In genomic region chr12:105806205-105806604, GRCm38 (mm10) we compare ENCODE assay signal across 23 mouse cellular contexts. TPM values are rescaled to one million over a fixed set of nuclear protein-coding genes. Genes with fewer than 3 reads are reported as not detected.
DNase-seq lines count a peak whose midpoint lies in the region; ATAC-seq and TF ChIP-seq lines count a peak whose summit lies in the region.
"Had no signal": no experiment of that assay in that cellular context is flagged by ENCODE, and none has a peak within 500 bp of the region (broad histone marks: within the 10 kb centered on the region; RNA-seq: fewer than 3 reads in every experiment).

No protein-coding gene starts in this region.

- no peak for DNase-seq in liver, postnatal 0 days
- peak; percentile 50 for DNase-seq in MEL (ENCODE audit: low read depth, low spot score)
- no peak for DNase-seq in layer of hippocampus, postnatal 25 days (ENCODE audit: extremely low spot score in 1 of 2, low spot score in 1 of 2)
- DNase-seq in ovary, adult 18-20 months (ENCODE audit: low spot score): no peak
- DNase-seq: adrenal gland, adult 2 months; adrenal gland, adult 8-10 months; adrenal gland, postnatal 10 days; adrenal gland, postnatal 14 days; adrenal gland, postnatal 25 days; adrenal gland, postnatal 36 days; B cell, adult 2 months; cerebellum, adult 11 months; cerebellum, adult 11-12 months; cerebellum, adult 18-20 months had no signal

- TF ChIP-seq CTCF in liver, postnatal 0 days (IDR thresholded peaks at IDR 0.05; ENCODE audit: low read depth): no peak
- TF ChIP-seq CTCF in MEL (IDR thresholded peaks at IDR 0.05 in 2 of 3, conservative IDR thresholded peaks at IDR 0.05 in 1 of 3; ENCODE audit: control insufficient read depth in 1 of 3, insufficient read depth in 1 of 3, low read depth in 2 of 3, low read length in 3 of 3, poor library complexity in 1 of 3, severe bottlenecking in 1 of 3): no peak
- TF ChIP-seq CTCF in intestine, postnatal 0 days (IDR thresholded peaks at IDR 0.05; ENCODE audit: low read depth): no peak

- no peak overlapping the region for H3K4me3 ChIP-seq in intestine, embryonic 15.5 days (replicated peaks)
- no peak overlapping the region for H3K4me3 ChIP-seq in intestine, embryonic 16.5 days (ENCODE audit: low read length)
- no peak overlapping the region for H3K4me3 ChIP-seq in liver, postnatal 0 days (ENCODE audit: low read depth, low read length)
- no peak overlapping the region for H3K4me3 ChIP-seq in liver, embryonic 12.5 days
- H3K4me3 ChIP-seq in MEL (ENCODE audit: control insufficient read depth in 1 of 2, insufficient read depth in 1 of 2, low read depth in 2 of 2, low read length in 2 of 2): no peak overlapping the region
- no peak overlapping the region for H3K4me3 ChIP-seq in intestine, postnatal 0 days (ENCODE audit: low read depth, low read length)

- peaks cover 12% of the 10 kb centered on the region; the same call in 1 of the 2 replicates for H3K79me2 ChIP-seq in MEL (ENCODE audit: control insufficient read depth, insufficient read depth, low read length, poor library complexity)

- no peak for TF ChIP-seq RAD21 in MEL (IDR thresholded peaks at IDR 0.05; ENCODE audit: low read depth, low read length)

- WGBS in intestine, embryonic 15.5 days: 96% methylated on average over 3 of the region's 3 CpGs
- 96% methylated on average over 3 of the region's 3 CpGs for WGBS in intestine, embryonic 16.5 days
- 79% methylated on average over 3 of the region's 3 CpGs for WGBS in liver, postnatal 0 days (ENCODE audit: insufficient replicate concordance)
- WGBS in liver, embryonic 12.5 days (ENCODE audit: insufficient replicate concordance): 84% methylated on average over 3 of the region's 3 CpGs
- 78% methylated on average over 3 of the region's 3 CpGs for WGBS in intestine, postnatal 0 days

- no peaks in the 10 kb centered on the region for H3K4me1 ChIP-seq in intestine, embryonic 15.5 days (replicated peaks)
- no peaks in the 10 kb centered on the region for H3K4me1 ChIP-seq in intestine, embryonic 16.5 days (ENCODE audit: control insufficient read depth, insufficient read depth, low read length)
- H3K4me1 ChIP-seq in liver, postnatal 0 days (ENCODE audit: insufficient read depth): 0 out of 2 replicates have a peak, but pooled peaks cover 5% of the 10 kb centered on the region
- no peaks in the 10 kb centered on the region for H3K4me1 ChIP-seq in liver, embryonic 12.5 days
- peaks cover 7 to 21% of the 10 kb centered on the region in 2 experiments for H3K4me1 ChIP-seq in MEL (ENCODE audit: control insufficient read depth in 1 of 2, insufficient read depth in 2 of 2, low read length in 2 of 2)
- no peaks in the 10 kb centered on the region for H3K4me1 ChIP-seq in intestine, postnatal 0 days (replicated peaks; ENCODE audit: control insufficient read depth, insufficient read depth, low read length)

- H3K9ac ChIP-seq in intestine, embryonic 15.5 days: no peak overlapping the region
- H3K9ac ChIP-seq in intestine, embryonic 16.5 days (ENCODE audit: low read depth, low read length): no peak overlapping the region
- H3K9ac ChIP-seq in liver, postnatal 0 days (replicated peaks): no peak overlapping the region
- H3K9ac ChIP-seq in liver, embryonic 12.5 days: no peak overlapping the region
- no peak overlapping the region for H3K9ac ChIP-seq in MEL (ENCODE audit: control insufficient read depth, low read depth, low read length, poor library complexity, severe bottlenecking)
- H3K9ac ChIP-seq in intestine, postnatal 0 days (ENCODE audit: low read depth, low read length): no peak overlapping the region

- TF ChIP-seq POLR2A in MEL (IDR thresholded peaks at IDR 0.05; ENCODE audit: control insufficient read depth in 1 of 2, insufficient read depth in 1 of 2, low read depth in 1 of 2, low read length in 2 of 2, poor library complexity in 1 of 2): no peak

- H3K36me3 ChIP-seq in intestine, embryonic 15.5 days: peaks cover 24% of the 10 kb centered on the region
- no peaks in the 10 kb centered on the region for H3K36me3 ChIP-seq in intestine, embryonic 16.5 days (ENCODE audit: control insufficient read depth, insufficient read depth, low read length)
- H3K36me3 ChIP-seq in liver, postnatal 0 days (replicated peaks; ENCODE audit: insufficient read depth, low read length): peaks cover 60% of the 10 kb centered on the region
- peaks cover 99% of the 10 kb centered on the region for H3K36me3 ChIP-seq in liver, embryonic 12.5 days
- peaks cover 47 to 74% of the 10 kb centered on the region in 2 experiments for H3K36me3 ChIP-seq in MEL (ENCODE audit: control insufficient read depth in 1 of 2, insufficient read depth in 2 of 2, low read length in 2 of 2)
- H3K36me3 ChIP-seq in intestine, postnatal 0 days (ENCODE audit: control insufficient read depth, insufficient read depth): peaks cover 58% of the 10 kb centered on the region

- TF ChIP-seq EP300 in liver, postnatal 0 days (IDR thresholded peaks at IDR 0.05; ENCODE audit: low read depth): no peak
- TF ChIP-seq EP300 in MEL (IDR thresholded peaks at IDR 0.05; ENCODE audit: low read depth in 1 of 2, low read length in 2 of 2): peak; percentile 54 to 79; a peak in 3 of 4 replicates

- H3K4me2 ChIP-seq in intestine, embryonic 15.5 days (replicated peaks): no peak overlapping the region
- no peak overlapping the region for H3K4me2 ChIP-seq in intestine, embryonic 16.5 days (ENCODE audit: low read depth, low read length)
- no peak overlapping the region for H3K4me2 ChIP-seq in liver, postnatal 0 days (ENCODE audit: low read depth, low read length)
- H3K4me2 ChIP-seq in liver, embryonic 12.5 days: no peak overlapping the region
- H3K4me2 ChIP-seq in intestine, postnatal 0 days (replicated peaks; ENCODE audit: low read depth): no peak overlapping the region

- no peaks in the 10 kb centered on the region for H3K9me3 ChIP-seq in intestine, embryonic 15.5 days
- H3K9me3 ChIP-seq in intestine, embryonic 16.5 days (ENCODE audit: control insufficient read depth, low read length): no peaks in the 10 kb centered on the region
- H3K9me3 ChIP-seq in liver, postnatal 0 days (ENCODE audit: low read length): no peaks in the 10 kb centered on the region
- H3K9me3 ChIP-seq in liver, embryonic 12.5 days (replicated peaks): no peaks in the 10 kb centered on the region
- H3K9me3 ChIP-seq in MEL (replicated peaks; ENCODE audit: insufficient read depth, low read length): no peaks in the 10 kb centered on the region
- H3K9me3 ChIP-seq in intestine, postnatal 0 days (ENCODE audit: control insufficient read depth): no peaks in the 10 kb centered on the region
- H3K9me3 ChIP-seq: G1E had no signal

- peak; percentile 21; the same call in 1 of the 2 replicates for ATAC-seq in intestine, embryonic 15.5 days
- no peak for ATAC-seq in intestine, embryonic 16.5 days
- ATAC-seq in liver, postnatal 0 days: no peak
- ATAC-seq in liver, embryonic 12.5 days: no peak
- ATAC-seq in intestine, postnatal 0 days: peak; percentile 26; the same call in 1 of the 2 replicates
- ATAC-seq: activated CD4-positive, CD25-positive, alpha-beta regulatory T cell, adult 4 months; CD4-positive, CD25-positive, alpha-beta regulatory T cell, adult 4 months; Patski had no signal

- H3K27me3 ChIP-seq in intestine, embryonic 15.5 days (replicated peaks): no peaks in the 10 kb centered on the region
- no peaks in the 10 kb centered on the region for H3K27me3 ChIP-seq in intestine, embryonic 16.5 days (replicated peaks; ENCODE audit: control insufficient read depth, insufficient read depth, low read length)
- H3K27me3 ChIP-seq in liver, postnatal 0 days (ENCODE audit: insufficient read depth, low read length): no peaks in the 10 kb centered on the region
- H3K27me3 ChIP-seq in liver, embryonic 12.5 days (replicated peaks): no peaks in the 10 kb centered on the region
- no peaks in the 10 kb centered on the region for H3K27me3 ChIP-seq in MEL (ENCODE audit: control insufficient read depth in 1 of 2, insufficient read depth in 2 of 2, low read length in 2 of 2)
- no peaks in the 10 kb centered on the region for H3K27me3 ChIP-seq in intestine, postnatal 0 days (replicated peaks; ENCODE audit: control insufficient read depth, insufficient read depth, low read length)
- H3K27me3 ChIP-seq: CH12.LX, Patski had no signal

- no peak overlapping the region for H3K27ac ChIP-seq in intestine, embryonic 15.5 days
- H3K27ac ChIP-seq in intestine, embryonic 16.5 days (ENCODE audit: low read length): no peak overlapping the region
- peak overlapping the region; percentile 5; the same call in 1 of the 2 replicates for H3K27ac ChIP-seq in liver, postnatal 0 days (ENCODE audit: low read depth)
- no peak overlapping the region for H3K27ac ChIP-seq in liver, embryonic 12.5 days
- H3K27ac ChIP-seq in MEL (ENCODE audit: control insufficient read depth, low read depth, low read length): no peak overlapping the region
- H3K27ac ChIP-seq in intestine, postnatal 0 days (ENCODE audit: low read depth, low read length): peak overlapping the region; percentile 65; the same call in 1 of the 2 replicates

TF ChIP-seq in MEL, 35 proteins besides CTCF, POLR2A, EP300 and RAD21 (continues in another document):
- no peak for TF ChIP-seq NELFE (IDR thresholded peaks at IDR 0.05; ENCODE audit: low read depth, low read length)
- no peak for TF ChIP-seq POLR2AphosphoS5 (IDR thresholded peaks at IDR 0.05; ENCODE audit: borderline replicate concordance, low read depth, low read length)
- TF ChIP-seq ELF1 (IDR thresholded peaks at IDR 0.05; ENCODE audit: low read depth, low read length): no peak
- peak; percentile 35; the same call in 1 of the 2 replicates for TF ChIP-seq POLR2AphosphoS2 (IDR thresholded peaks at IDR 0.05; ENCODE audit: low read length)
- TF ChIP-seq MAFK (IDR thresholded peaks at IDR 0.05; ENCODE audit: borderline replicate concordance, low read depth, low read length): no peak
- TF ChIP-seq BHLHE40 (IDR thresholded peaks at IDR 0.05; ENCODE audit: borderline replicate concordance, low read depth, low read length): peak; percentile 8; the same call in 1 of the 2 replicates
- TF ChIP-seq ZNF384 (IDR thresholded peaks at IDR 0.05; ENCODE audit: low read depth, low read length): peak; percentile 99
- peak; percentile 79 for TF ChIP-seq ETS1 (IDR thresholded peaks at IDR 0.05; ENCODE audit: low read depth, low read length)
- no peak for TF ChIP-seq USF1 (IDR thresholded peaks at IDR 0.05; ENCODE audit: low read depth, low read length)

RNA-seq across cellular contexts. Expression of gene Papola, which starts 21.7 kb away (rescaled TPM):
- 189 and 225 TPM in 2 replicates for polyA plus RNA-seq in intestine, embryonic 15.5 days (2015; fragmentation: Nextera tagmentation; extraction: Ambion mirVana)
- polyA plus RNA-seq in intestine, embryonic 16.5 days (2015; fragmentation: Nextera tagmentation; extraction: Ambion mirVana): 154 and 164 TPM in 2 replicates
- polyA plus RNA-seq in liver, postnatal 0 days (2015; fragmentation: Nextera tagmentation; extraction: Ambion mirVana): 66.7 and 70.7 TPM in 2 replicates
- polyA plus RNA-seq in liver, embryonic 12.5 days (2016; fragmentation: Nextera tagmentation; extraction: Ambion mirVana): 176 and 181 TPM in 2 replicates
- total RNA-seq in MEL (2012; rRNA removed): 144 and 162 TPM in 2 replicates
- 100 to 1,000 TPM; 193 to 329 TPM for polyA plus RNA-seq in MEL (2012; ENCODE audit: insufficient read depth in 1 of 2, insufficient read length in 2 of 2, low read depth in 1 of 2, low replicate concordance in 2 of 2, missing spikeins in 1 of 2)
- 101 and 110 TPM in 2 replicates for polyA plus RNA-seq in intestine, postnatal 0 days (2015; fragmentation: Nextera tagmentation; extraction: Ambion mirVana)
- total RNA-seq in layer of hippocampus, postnatal 25 days (2021): 100 to 1,000 TPM; 143 to 152 TPM

Comparison
In these comparisons a context has a peak if more than half of its experiments do, and no peak if none do; other contexts are left out.
1. ATAC-seq: peak in intestine, embryonic 15.5 days (single experiment) and intestine, postnatal 0 days (single experiment); none in intestine, embryonic 16.5 days (single experiment), liver, postnatal 0 days (single experiment) and liver, embryonic 12.5 days (single experiment).
2. H3K27ac ChIP-seq: peak in liver, postnatal 0 days (single experiment) and intestine, postnatal 0 days (single experiment); none in intestine, embryonic 15.5 days (single experiment), intestine, embryonic 16.5 days (single experiment), liver, embryonic 12.5 days (single experiment) and MEL (single experiment).